Mouse (Mus musculus): ENCODE measurements around the gene Etfdh.

Etfdh gene

GRCm38 (mm10) chr3:79629416-79629730 is at the start of gene Etfdh:
TSS of gene Etfdh (minus strand) at chr3:79629500.
- in situ Hi-C loops (cut with MseI, MboI): no loop called here

- in situ Hi-C loops (cut with MseI, MboI): no loop called here
Measured at GRCm38 (mm10) chr3:79676411-79676810, 47.1 kb upstream of the Etfdh start.

DNA sequence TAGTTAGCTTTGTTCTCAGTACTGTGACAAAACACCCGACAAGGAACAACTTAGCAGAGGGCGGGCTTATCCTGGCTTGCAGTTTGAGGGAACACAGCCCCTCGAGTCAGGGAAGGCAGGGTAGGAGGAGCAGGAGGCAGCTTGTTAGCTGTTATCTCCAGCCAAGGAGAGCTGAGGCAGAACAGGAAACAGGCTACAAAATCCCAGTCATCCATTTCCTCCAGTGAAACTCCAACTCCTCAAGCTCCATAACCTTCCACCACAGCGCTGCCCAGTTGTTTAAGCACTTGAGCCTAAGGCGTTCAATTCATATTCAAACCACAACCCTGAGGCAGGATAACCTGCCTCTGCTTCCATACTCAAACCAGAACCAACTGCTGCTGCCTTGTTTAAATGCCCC is 45.3 kb upstream of the Etfdh start:
- in situ Hi-C loops (cut with MseI, MboI): loop anchor here in 1 of 2 experiments (5.0 kb wide), 1 partner anchor 138 kb away; no protein-coding TSS in a partner anchor

DNA sequence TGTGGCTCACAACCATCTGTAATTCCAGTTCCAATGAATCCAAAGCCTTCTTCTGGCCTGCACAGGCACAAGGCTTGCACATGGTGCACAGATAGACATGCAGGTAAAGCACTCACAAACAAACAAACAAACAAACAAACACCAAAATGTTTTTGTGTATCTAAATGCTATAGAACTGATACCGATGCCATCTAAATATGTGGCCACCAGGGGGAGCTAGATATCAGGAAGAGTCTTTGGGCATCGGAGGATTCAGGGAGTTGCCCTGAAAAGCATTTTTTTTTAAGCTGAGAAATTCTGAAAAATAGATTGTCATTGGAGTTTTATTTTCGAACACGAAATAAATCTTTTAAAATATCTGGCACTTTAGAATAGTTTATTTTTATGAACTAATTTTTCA is 43.8 kb upstream of the Etfdh start:
- in situ Hi-C loops (cut with MseI, MboI): loop anchor here in 1 of 2 experiments (5.0 kb wide), 1 partner anchor 139 kb away; no protein-coding TSS in a partner anchor

GRCm38 (mm10) chr3:79672188-79672587 is 42.9 kb upstream of the Etfdh start:
- in situ Hi-C loops (cut with MseI, MboI): loop anchor here in 1 of 2 experiments (5.0 kb wide), 1 partner anchor 140 kb away; no protein-coding TSS in a partner anchor

- in situ Hi-C loops (cut with MseI, MboI): loop anchor here in 1 of 2 experiments (5.0 kb wide), 1 partner anchor 142 kb away; no protein-coding TSS in a partner anchor
Measured at GRCm38 (mm10) chr3:79670556-79670955, 41.3 kb upstream of the Etfdh start.

DNA sequence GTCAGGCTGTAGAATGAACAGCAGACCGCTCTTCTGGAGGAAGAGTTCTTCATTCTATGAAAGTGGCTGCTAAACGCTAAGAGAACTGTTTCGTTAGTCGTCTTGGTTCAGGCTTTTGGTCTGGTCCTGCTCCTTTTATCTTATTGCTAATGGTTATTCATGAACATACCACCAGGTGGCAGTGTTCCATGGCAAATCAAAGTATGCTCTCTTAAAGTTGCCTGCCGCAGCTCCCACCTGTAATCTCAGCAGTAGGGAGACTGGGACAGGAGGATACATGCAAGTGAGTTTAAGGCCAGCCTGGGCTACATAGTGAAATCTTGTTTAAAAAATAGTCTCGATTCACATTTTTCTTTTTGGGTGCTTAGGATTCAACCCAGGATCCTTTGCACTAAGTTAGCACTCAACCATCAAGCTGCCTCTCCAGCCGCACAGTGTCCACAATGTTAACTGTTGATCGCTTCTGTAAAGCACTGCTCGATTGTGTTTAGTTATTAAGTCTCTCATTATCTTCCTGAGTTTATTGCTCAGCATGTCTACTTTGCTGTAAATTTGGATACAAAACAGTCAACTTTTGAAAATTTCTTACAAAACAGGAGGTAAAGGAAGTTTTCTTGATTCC is 35.6 kb upstream of the Etfdh start:
- in situ Hi-C loops (cut with MseI, MboI): loop anchor here in 1 of 2 experiments (5.0 kb wide), 1 partner anchor 147 kb away; no protein-coding TSS in a partner anchor

DNA sequence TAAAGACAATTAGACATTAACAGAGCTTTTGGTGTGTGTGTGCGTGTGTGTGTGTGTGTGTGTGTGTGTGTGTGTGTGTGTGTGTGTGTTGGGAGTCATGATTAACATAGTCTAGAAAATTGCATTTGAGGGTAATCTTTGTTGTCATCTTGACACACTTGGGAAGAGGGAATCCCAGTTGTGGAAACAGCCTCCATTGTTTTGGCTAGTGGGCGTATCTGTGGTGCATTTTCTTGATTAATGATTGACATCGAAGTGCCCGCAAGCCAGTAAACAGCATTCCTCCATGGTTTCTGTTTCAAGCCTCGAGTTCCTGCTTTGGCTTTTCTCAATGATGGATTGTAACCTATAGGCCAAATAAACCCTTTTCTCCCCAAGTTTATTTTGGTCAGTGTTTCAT is 27.4 kb upstream of the Etfdh start:
- in situ Hi-C loops (cut with MseI, MboI): no loop called here

DNA sequence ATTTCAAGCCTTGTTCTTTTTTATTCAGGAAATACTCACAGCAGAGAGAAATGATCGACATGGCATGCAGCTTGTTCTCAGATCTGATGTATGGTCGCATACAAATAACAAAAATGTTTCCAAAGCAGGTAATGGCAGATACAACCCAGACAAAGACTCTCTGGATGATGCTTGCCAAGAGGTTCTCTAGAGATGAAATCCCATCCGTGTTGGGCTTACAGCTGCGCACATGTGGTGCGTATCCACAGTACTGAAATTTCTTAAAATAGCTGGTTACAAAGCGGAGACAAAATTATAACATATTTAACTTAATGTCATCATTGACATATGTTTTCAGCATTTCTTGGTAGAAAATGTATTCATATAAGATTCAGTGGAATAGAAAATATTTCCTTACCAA is 22.8 kb upstream of the Etfdh start:
- in situ Hi-C loops (cut with MseI, MboI): no loop called here

DNA sequence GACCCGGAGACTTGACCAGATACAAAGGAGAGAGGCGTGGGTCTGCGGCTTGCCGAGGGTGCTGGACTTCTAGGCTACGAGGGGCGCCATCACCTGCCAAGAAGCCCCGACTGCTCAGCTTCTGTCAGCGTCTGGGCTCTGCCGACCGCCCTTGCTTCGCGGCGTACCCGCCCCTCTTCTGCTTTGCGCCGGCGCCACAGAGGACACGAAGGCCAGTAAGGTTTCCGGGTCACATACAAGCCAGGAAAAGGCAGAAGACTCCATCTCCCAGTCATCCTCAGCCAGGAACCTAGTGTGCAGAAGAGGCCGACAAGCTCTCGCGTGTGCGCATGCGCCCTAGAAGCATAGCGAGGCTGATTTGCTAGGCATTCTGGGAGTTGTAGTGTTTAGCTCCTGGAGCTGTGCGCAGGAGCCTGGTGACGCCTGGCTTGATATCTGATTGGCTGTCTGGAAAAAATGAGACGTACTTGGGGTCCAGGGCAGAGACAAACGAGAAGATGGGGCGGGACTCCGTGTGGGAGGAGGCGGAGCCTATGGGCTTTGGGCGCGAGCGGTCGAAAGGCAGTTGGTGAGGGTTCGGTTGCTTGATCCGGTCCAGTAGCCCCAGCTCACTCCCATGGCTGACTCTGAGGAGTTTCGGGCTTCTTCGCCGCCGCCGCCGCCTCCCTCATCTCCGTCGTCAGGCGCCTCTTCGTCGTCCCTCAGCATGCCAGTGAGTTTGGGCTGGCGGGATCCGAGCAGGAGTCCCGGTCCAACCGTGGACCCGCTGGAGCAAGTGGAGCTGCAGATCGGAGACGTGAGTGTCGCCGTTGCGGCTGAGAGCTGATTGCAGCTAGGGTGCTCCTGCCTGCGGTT is 512 bp downstream of the Etfdh start, which contains the start of gene 4930579G24Rik:
Gene 4930579G24Rik (plus strand): TSS at position 519 of the 855 bp plus-strand sequence.
- in situ Hi-C loops (cut with MseI, MboI): no loop called here

- in situ Hi-C loops (cut with MseI, MboI): no loop called here
Measured at GRCm38 (mm10) chr3:79628182-79628560, 1.1 kb downstream of the Etfdh start.

DNA sequence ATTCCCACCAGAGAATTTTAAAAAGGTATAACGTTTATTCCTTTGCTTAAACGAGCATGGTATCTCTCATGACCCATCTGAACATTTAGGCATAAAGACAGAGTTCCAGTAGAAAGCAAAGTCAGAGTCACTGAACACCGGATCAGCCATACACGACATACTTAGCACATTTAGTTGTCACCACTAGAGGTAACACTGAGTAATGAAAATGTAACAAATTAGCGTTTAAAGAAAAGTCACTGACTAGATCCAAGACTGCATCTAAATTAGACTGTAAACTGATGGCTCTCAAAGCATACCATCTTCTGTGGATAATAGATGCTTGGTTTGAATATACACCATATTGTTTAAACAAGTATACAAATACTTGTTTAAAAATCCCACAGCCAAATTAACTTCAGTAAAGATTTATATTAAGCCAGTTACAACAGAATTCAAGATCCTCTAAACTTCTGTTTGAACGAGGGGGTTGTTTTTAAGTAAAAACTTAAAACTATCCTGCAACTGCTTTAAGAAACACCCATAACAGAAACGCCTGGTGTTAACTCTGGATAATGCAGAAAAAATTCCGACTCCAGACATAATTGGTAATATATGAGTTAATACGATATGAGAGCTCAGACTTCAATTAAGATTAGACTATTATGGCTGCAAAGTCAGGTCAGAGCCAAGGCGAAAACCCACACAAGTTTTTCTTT is 1.7 kb downstream of the Etfdh start:
- in situ Hi-C loops (cut with MseI, MboI): no loop called here

DNA sequence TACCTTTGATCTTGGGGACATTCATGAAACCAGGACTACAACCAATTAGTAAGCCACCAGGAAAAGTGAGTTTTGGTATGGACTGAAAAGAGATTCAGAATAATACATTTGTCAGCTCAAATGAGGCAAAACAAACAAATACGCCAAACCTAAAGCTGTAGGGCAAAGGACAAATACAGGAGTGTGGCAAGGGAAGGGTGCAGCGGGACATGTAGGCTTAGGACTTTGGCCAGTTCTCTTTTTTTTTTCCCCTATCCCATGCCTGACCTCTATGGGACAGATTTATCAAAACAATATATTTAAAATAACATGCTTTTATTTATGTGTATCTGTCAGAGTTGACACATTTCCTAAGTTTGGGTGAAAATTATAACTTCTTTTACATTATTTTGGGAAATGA is 19.4 kb downstream of the Etfdh start:
- in situ Hi-C loops (cut with MseI, MboI): no loop called here

DNA sequence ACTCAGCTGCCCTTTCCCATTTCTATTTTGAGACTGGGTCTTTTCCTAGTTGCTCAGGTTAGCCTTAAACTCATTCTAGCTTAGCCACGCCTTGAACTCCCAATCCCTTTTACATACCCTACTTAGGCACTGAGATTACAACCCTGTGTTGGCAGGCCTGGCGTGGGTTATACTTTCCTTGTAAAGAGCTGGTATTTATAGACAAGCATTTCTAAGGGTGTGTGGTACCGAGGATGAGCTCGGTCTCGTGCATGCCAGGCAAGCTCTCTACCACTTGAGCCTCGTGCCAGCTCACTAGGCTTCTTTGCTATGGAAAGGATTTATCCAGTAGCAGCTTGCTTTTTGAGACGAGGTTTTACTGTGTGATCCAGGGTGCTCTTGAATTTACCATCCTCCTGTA is 33.8 kb downstream of the Etfdh start:
- in situ Hi-C loops (cut with MseI, MboI): loop anchor here in 1 of 2 experiments (25.0 kb wide), 1 partner anchor 383 kb away; no protein-coding TSS in a partner anchor

DNA sequence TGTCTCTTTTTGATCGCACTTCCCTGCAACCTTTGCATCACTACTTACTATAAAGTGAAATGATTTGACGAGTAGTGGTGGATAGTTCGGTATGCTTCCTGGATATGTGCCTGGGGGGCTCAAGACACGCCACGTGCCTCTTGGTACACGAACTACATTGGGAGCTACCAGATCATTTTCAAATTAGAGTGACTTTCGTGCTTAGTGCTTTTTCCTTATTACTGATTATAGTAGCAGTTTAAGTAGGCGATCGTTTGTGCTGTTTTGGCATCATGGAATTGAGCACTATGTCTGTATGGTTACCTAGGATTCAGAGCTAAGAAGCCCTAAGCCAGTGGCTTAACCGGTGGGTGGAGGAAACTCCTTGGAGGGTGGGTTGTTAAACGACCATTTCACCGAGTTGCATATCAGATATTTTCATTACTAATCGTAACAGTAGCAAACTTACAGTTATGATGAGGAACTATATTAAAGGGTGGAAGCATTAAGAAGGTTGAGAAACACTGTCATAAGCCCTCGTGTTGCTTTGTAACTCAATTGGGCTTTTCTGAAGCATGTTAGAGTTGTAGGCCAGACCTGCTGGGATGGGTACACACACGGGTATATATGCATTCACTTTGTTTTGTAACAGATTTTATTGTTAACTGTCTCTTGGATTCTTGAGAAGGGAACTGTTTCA is 37.4 kb downstream of the Etfdh start:
- in situ Hi-C loops (cut with MseI, MboI): loop anchor here in 1 of 2 experiments (25.0 kb wide), 1 partner anchor 380 kb away; no protein-coding TSS in a partner anchor

DNA sequence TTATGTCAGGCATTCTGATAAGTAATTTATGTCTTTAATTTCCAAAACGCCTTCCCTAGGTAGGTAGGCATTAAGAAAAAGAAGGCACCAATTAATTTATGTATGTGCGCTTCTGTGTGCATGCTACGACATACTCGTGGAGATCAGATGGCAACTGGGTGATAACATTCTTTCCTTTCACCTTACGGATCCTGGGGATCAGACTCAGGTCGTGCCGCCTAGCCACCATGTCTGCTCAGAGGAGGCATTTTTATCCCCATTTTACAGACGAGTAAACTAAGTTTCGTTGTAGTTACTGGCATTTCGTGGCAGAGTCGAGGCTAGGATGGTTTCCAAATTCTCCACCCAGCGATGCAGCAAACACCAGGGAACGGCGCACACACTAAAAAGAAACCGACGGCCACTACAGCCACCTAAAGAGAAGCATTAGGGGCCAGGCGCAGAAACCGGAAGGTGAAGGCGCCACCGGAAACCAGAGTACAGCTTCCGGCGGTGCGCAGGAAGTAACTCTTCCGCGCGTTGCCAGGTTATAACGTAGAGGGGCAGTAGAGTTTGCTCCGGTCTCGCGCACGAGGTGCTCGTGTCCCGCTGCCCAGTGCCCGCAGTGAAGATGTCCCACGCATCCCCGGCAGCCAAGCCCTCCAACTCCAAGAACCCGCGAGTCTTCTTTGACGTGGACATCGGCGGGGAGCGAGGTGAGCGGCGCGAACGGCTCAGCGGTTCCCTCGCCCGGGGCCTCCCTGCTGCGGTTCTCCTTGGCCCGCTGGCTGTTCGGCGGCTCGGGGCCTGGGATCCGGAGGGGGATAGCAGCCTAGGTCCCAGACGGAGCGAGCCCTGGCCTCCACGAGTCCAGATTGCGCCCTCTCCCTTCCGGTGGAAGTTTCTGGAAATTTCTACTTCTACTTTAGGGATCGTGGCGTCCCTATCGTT is 38.2 kb downstream of the Etfdh start, which contains the start of gene Ppid:
Gene Ppid (plus strand): TSS at position 480 of the 930 bp plus-strand sequence.
- in situ Hi-C loops (cut with MseI, MboI): loop anchor here in 1 of 2 experiments (25.0 kb wide), 1 partner anchor 379 kb away; no protein-coding TSS in a partner anchor

GRCm38 (mm10) chr3:79589671-79590070 is 39.6 kb downstream of the Etfdh start:
- in situ Hi-C loops (cut with MseI, MboI): loop anchor here (10.0 to 25.0 kb wide), 2 partner anchors 377 to 385 kb away; no protein-coding TSS in a partner anchor

DNA sequence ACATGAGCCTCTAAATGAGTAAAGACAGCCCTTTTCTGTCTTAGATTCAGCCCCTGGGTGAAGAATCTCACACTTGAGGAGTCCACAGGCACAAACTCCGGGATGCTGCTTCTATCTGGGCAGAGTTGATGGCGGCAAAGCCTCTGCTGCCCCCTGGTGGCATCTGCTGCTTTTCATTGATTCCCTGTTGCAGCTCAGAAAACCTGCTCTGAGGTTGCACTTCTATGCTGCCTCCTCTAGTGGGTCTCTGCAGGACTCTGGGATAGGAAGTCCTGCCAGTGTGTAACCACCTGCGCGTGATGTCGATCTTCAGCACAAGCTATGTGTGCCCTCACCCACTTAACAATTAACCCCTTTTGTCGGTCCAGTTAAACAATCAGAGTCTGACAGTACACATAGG is 42.5 kb downstream of the Etfdh start:
- in situ Hi-C loops (cut with MseI, MboI): loop anchor here (10.0 to 25.0 kb wide), 2 partner anchors 375 to 382 kb away; no protein-coding TSS in a partner anchor

DNA sequence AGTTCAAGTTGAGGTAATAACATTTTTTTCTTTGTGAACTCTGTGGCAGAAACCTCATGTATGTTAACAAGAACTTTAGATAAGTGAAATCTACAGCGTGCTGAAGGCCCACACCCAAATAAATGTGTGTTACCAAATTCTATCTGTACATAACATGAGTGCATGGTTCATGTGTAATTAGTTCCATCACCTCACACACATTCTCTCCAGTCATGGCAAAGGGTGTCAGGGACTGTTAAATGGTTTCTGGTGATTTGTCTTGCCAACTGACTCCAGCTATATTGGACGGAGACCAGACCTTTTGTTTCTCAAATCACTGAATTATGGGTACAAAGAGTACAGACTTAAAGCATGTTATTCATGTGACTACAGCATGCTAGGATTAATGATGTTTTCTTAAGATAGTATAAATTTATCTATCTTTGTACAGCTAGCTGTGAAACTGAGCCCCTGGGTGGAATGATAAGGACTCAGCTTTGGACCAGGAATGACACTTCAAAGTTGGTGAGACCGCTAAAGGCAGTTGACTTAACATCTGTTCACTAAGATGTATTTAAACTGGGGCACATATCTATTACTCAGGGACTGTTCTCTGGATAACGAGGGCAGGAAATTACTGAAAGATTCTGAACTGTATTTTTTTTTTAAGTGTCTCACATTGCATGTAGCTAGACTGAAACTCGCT is 49.3 kb downstream of the Etfdh start:
- in situ Hi-C loops (cut with MseI, MboI): loop anchor here (10.0 to 25.0 kb wide), 2 partner anchors 368 to 375 kb away; no protein-coding TSS in a partner anchor
